Mouse (Mus musculus) CD4-positive, CD25-positive, alpha-beta regulatory T cell, adult 9 weeks (primary cell): ENCODE measurements around the gene Chchd4. TPM values are rescaled to one million over a fixed set of nuclear protein-coding genes. Genes with fewer than 3 reads are reported as not detected.

ENCODE experiments used
- polyA plus RNA-seq: library from polyadenylated mRNA; unstranded; fragments of 100-300 nt; shearing (Covaris generic); gene quantifications from one replicate; pipeline ENCODE4 v1.2.1, GENCODE M21; 2017

The Chchd4 gene
- polyA plus RNA-seq: 18.5 TPM

GRCm38 (mm10) chr6:91472868-91473804, at the start of gene Chchd4, which contains the start of gene Tmem43:
Gene Chchd4, minus strand, starts transcription at chr6:91473546.
Gene Tmem43, plus strand, starts transcription at chr6:91473703.

GRCm38 (mm10) chr6:91515545-91516449, 42.5 kb upstream of the Chchd4 start, which contains the start of the genes Xpc and Lsm3:
Gene Xpc, minus strand, starts transcription at chr6:91515888.
Gene Lsm3, plus strand, starts transcription at chr6:91515928.

Other genes with a start within 250 kb of the Chchd4 start
- gene Wnt7a, start 62.2 kb downstream of the Chchd4 start, polyA plus RNA-seq: not detected
- 84.8 TPM for gene Tmem43, start 157 bp upstream of the Chchd4 start, polyA plus RNA-seq
- gene Xpc, start 42.3 kb upstream of the Chchd4 start, polyA plus RNA-seq: 37.9 TPM
- gene Lsm3, start 42.4 kb upstream of the Chchd4 start, polyA plus RNA-seq: 151 TPM
- gene Slc6a6, start 210.5 kb upstream of the Chchd4 start, polyA plus RNA-seq: 24.6 TPM